Mouse (Mus musculus) neural tube, embryonic 14.5 days (tissue): ENCODE measurements around the gene Stk11ip. TPM values are rescaled to one million over a fixed set of nuclear protein-coding genes. Genes with fewer than 3 reads are reported as not detected.

Experiments used
- polyA plus RNA-seq: library from polyadenylated mRNA; unstranded; fragments of >200 nt; fragmentation: Nextera tagmentation; extraction: Ambion mirVana; gene quantifications from 2 replicates; pipeline ENCODE4 v1.2.1, GENCODE M21; 2014

Gene Stk11ip
- polyA plus RNA-seq, 1 experiment from 2014 or later: 16.1 TPM

Other genes with a start within 250 kb of the Stk11ip start
- 193 and 254 TPM in 2 replicates for gene Resp18, start 243.1 kb upstream of the Stk11ip start, polyA plus RNA-seq
- gene Dnpep, start 203.5 kb upstream of the Stk11ip start, polyA plus RNA-seq: 139 and 145 TPM in 2 replicates
- 1.1 TPM in 2 replicates for gene Des, start 161.2 kb upstream of the Stk11ip start, polyA plus RNA-seq
- 19.5 and 20.8 TPM in 2 replicates for gene Speg, start 146.2 kb upstream of the Stk11ip start, polyA plus RNA-seq
- gene Gmppa, start 85.6 kb upstream of the Stk11ip start, polyA plus RNA-seq: 58.6 and 64.5 TPM in 2 replicates
- gene Asic4, start 71.1 kb upstream of the Stk11ip start, polyA plus RNA-seq: 4.7 and 6.9 TPM in 2 replicates
- 44.7 and 45.4 TPM in 2 replicates for gene Chpf, start 42.2 kb upstream of the Stk11ip start, polyA plus RNA-seq
- gene Tmem198, start 42.0 kb upstream of the Stk11ip start, polyA plus RNA-seq: 34.0 and 38.3 TPM in 2 replicates
- gene Obsl1, start 15.1 kb upstream of the Stk11ip start, polyA plus RNA-seq: 18.7 and 21.4 TPM in 2 replicates
- gene Inha, start 14.5 kb upstream of the Stk11ip start, polyA plus RNA-seq: 8.2 and 12.3 TPM in 2 replicates
- gene Slc4a3, start 24.7 kb downstream of the Stk11ip start, polyA plus RNA-seq: 36.9 and 39.9 TPM in 2 replicates